Mouse (Mus musculus): ENCODE measurements around the gene Lypd5.

Gene Lypd5

DNA sequence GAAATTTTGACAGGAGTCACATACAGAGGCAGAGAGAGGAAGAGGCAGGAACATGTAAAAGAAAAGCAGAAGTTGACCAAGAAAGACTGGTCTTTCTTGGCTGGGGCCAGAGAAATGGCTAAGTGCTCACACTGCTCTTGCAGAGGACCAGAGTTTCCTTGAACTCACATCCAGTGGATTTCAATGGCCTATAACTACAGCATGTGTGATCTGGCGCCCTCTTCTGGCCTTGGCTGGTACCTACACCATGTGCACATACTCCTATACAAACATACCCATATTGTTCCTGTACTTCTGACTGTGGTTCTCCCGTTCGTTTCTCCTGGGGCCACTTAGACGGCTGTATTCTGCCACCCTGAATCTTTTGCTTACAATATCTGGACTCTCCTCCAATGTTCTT is 12.0 kb downstream of the Lypd5 start:
- DNase-seq (ENCODE audit: low read depth), result no peak

DNA sequence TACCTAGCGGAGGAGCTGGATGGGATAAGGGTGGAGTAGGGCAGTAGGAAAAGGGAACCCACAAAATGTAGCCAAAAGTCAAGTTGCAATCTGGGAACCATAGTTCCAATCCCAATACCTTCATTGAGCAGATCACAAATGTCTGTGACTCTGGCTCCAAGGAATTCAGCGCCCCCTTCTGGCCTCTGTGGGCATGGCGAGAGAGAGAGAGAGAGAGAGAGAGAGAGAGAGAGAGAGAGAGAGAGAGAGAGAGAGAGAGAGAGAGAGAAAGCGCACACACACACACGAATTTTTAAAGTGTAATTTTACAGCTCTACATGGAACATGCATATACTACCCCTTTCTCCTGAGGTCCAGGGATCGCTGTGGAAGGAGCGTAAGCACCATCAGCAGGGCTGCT is 14.2 kb downstream of the Lypd5 start:
- DNase-seq (ENCODE audit: low read depth), result no peak

DNA sequence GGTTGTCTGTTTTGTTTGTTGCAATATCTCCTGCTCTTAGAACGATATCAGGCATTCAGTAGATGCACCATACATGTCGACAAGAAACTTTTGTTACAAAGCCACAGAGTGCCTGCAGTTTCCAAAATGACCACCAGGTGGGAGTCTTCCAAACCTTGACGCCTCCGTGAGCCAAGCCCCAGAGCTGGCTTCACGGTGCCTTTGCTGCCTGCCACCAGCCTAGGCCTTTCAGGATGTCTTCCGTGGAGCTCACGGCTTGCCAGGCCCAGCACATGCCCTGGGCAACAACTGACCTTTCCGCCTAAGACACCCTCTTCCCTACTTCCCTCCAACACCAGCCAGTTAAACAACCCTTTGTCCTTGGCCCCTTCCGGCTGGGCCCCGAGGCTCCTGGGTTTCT is 15.8 kb downstream of the Lypd5 start:
- DNase-seq (ENCODE audit: low read depth), result peak; percentile 95

DNA sequence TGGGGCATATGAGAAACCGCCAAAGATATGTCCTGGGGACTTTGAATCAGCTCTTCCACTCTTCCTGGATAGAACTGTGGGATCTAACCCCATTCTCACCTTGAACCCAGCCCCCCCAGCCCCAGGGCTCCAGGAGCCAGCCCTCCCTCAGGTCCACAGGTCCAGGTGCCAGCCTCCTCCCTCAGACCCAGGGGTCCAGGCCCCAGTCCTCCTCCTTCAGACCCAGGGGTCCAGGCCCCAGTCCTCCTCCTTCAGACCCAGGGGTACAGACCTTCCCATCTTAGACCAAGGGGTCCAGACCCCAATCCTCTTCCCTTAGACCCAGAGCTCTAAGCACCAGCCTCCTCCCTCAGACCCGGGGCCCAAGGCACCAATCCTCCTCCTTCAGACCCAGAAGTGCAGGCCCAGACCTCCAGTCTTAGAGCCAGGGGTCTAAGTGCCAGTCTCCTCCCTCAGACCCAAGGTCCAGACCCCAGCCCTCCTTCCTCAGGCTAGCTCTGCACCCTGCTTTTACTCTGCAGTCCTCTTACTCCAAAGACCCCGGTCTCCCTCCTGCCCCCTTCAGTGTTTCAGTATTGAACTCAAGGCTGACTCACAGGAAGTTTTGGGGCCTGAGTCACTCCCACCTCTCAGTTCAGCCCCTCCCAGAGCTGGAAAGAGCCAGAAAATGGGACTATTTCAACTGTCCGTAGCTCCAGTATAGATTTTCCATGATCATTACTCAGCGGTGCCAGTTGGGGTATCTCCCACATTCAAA is 16.4 kb downstream of the Lypd5 start:
- DNase-seq (ENCODE audit: low read depth), result no peak

DNA sequence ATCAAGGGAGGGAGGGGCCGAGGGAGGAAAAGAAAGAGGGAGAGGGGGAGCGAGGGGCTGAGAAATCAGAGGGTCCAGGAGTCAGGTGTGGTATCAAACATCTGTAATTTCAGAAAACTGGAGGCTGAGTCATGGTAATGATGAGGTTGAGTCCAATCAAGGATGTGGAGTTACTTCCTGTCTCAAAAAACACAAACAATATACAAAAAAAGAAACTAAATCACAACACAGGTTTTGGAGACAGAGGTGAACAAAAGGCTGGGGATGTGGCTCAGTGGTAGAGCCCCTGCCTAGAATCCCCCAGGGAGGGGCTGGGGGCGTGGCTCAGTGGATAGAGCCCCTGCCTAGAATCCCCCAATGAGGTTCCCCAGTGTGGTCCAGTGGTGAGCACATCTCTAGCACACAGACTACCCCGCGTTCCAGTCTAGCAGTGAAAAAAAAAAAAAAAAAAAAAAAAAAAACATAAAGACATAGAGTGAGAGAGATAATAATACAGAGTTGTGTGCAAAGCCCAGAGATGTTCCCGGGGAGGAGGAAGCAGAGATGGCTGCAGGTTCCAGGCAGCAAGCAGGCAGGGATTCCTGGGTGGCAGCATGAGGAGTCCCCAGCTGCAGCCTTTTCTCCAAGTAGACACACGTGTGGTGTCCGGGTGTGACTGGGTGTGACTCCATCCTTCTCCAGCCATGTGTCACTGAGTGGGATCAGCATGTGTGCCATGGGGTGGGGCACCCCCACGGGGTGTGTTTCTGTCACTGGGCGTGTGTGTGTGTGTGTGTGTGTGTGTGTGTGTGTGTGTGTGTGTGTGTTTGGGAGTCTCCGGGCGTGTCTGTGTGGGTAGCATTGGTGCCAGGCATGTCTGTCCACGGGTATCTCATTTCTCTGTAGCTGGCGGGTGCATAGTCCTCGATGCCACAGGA is 18.0 kb downstream of the Lypd5 start:
- no peak for DNase-seq (ENCODE audit: low read depth)

DNA sequence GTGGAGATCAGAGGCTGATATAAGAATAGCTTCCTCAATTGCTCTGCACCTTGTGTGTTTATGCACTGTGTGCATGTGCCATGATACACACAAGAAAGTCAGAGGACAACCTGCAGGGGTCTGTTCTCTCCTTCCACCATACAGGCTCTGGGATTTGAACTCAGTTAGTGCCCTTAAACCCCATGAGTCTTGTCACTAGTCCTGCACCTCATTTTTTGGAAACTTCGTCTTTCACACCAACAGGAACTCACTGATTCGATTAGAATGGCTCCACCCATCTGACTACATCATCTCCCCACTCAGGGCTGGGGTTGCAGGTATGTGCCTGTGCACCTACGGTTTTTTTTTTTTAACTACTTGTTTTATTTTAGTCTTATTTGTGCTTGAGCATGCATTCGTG is 19.2 kb downstream of the Lypd5 start:
- no peak for DNase-seq (ENCODE audit: low read depth)

DNA sequence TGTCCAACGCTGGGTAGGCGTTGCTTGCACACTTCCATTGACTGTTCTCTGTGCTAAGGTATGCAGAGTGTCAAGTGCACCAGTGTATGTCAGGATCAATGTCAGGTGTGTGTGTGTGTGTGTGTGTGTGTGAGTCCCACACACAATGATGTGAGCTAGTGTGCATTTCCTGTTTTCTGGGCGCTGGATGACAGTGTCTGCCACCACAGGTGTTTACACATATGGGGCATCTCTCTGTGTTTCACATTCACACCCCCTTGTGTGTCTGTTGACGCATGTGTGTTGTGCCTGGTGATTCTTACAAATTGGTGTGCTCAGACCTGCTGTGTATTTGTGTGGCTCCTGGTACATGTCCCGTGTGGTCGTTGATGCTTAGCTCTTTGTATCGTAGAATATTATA is 19.9 kb downstream of the Lypd5 start:
- DNase-seq (ENCODE audit: low read depth), result no peak

DNA sequence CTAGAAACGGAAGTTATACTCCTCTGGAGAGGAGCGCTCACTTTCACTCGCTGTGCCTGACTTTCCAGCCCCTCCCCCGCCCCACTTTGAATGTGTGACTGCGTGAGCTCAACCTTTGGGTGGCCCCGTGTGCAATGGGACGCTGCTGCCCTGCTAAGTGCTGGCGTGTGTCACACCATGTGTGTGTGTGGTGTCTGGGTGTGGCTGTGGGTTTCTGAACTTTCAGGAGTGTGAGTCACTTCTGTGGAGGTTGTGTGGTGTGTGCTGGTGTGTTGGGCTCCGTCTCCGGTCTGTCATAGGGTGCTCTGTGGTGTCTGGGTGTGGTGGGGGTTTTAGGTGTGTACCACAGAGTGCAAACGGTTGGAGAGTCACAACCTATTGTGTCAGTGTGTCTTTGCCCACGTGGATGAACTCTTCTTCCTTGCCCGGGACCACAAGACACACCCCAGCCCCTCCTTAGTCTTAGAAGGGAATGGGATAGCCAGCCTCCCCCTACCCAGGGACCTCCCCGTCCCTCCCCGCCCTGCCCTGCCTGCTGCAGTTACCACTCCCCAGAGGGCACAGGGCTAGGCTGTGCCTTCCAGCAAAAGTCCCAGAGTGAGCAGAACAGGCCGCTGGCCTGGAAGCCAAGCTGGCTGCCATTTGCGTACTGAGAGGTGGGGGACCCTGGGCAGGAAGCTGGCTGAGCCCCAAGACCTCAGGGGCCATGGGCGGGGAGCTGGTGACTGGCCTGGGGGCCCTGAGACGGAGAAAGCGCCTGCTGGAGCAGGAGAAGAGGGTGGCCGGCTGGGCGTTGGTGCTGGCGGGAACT is 20.9 kb downstream of the Lypd5 start, which contains the start of gene Kcnn4:
TSS of gene Kcnn4 (plus strand) at position 533 of the 811 bp plus-strand sequence.
- DNase-seq (ENCODE audit: low read depth), result no peak

DNA sequence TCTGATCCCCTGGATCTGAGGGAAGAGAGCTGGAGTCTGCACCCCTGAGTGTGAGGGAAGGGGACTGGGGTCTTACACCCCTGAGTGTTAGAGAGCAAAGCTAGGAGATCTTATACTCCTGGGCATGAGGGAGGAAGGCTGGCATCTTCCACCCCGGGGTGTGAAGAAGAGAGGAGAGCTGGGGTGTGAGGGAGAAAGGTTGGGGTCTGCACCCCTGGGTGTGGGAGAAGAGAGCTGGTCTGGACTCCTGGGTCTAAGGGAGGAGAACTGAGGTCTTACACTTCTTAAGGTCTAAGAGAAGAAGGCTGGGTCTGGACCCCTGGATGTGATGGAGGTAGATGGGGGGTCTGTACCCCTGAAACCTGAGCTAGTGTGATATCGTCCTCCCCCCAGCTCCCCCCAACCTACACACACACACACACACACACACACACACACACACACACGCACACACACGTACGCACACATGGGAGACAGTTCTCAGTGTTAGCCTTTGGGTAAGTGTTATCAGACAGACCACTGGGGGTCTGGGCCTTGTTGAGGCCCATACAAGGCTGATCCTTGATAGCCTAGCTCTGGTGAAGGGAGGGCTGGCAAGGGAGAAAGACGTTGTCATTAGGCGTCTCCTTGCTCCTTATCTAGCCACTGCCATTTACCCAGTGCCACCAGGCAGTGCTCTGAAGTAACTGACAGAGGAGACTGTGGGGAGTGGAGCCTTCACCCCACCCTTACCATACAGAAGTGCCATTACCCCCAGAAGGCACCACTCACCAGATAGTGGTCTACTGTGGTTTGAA is 22.2 kb downstream of the Lypd5 start:
- peak; percentile 74 for DNase-seq (ENCODE audit: low read depth)

DNA sequence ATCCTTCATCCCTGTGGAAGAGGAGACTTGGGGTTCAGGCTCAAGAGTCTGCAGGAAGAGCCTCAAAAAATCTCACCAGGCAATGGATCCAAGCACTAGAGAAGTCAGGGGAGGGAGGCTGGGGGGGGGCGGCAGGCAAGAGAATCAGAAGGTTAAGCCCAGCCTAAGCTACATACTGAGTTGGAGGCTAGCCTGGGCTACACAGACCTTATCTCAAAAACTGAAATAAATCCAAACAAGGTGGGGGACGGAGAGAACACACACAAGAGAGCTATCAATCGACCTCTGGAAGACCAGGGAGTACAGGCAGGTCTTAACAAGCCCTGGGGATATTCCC is 22.8 kb downstream of the Lypd5 start:
- DNase-seq (ENCODE audit: low read depth), result no peak

DNA sequence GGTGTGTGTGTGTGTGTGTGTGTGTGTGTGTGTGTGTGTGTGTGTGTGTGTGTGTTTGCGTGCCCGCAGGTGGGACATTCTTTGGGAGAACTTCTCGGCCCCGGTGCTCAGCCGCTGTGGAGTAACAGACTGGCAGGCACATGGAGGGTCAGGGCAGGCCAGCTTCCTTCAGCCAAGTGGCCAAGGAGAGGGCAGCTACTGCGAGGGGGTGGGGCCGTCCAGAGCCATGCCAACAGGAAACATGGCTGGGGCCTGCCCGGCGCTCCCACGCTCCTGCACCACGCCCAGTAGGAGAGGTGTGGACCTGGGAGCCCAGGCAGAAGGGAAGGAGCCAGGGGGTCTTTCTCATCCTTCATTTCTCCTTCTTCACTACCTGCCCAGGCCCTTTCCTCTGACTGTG is 23.3 kb downstream of the Lypd5 start:
- DNase-seq (ENCODE audit: low read depth), result no peak

DNA sequence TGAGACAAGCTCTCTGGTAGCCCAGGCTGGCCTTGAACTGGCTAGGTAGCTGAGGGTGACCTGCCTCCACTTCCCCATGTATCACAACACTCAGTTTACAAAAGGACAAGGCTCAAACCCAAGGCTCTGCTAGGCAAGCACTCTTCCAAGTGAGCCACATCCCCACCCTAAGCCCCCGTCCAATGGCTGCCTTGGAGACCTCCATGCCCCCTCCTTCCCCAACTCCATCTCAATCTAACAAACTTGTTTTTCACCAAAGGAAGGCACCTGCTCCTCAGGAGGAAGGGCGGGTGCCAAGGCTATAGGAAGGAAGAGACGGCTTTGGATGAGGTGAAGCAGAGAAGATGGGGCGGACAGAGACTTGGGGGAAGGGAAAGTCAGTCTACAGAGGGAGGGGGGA is 23.8 kb downstream of the Lypd5 start:
- DNase-seq (ENCODE audit: low read depth), result no peak

DNA sequence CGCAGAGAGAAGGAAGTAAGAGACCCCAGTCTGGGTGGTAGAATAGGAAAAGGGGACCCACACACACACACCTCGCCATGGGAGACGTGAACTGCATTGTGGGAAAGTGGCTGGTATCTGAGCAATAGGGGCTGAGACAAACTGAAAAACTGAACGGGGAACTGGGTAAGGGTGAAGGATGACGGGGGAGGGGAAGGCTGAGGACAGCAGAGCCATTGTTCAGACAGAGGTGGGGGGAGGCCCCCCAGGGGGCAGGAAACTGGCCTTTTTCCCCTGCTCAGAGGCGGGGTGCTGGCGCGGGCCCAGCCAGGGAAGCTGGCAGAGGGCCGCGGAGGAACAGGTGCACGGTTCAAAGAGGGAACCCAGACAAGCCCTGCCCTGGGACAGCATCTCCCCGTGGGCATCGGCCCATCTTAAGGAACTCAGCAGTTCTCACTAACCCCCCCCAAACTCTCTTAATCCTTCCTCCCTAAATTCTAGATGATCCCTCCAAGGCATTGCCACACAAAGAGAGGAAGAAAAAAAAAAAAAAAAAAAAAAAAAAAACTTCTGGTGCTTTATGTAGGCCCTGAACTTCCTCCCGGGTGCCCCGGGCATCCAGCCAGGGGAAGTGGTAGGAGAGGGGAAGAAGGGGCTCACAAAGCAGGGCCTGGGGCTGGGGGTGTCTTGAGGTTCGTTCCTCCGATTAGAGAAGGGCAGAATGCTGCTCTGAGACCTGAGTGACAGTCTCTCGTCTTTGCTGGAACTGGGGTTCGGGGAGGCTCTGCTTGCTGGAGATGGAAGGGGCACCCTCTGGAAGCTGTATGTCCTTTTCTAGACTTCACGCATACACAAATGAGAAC is 24.8 kb downstream of the Lypd5 start:
- no peak for DNase-seq (ENCODE audit: low read depth)

DNA sequence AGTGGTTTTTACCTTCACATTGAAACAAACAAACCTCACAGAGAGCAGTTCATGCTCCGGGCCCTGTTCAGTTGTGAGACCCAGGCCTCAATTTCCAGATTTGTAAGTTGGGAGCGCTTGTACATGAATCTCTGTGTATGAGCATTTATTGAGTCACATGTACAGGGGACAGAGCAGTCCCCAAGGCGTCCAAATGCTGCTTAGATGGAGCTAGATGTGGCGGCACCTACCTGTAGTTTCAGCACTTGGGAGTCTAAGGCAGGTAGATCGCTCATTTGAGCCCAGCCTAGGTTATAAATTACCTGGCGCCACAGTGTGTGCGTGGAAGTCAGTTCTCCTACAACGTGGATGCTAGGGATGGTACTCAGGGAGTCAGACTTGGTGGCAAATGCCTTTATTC is 27.5 kb downstream of the Lypd5 start:
- DNase-seq (ENCODE audit: low read depth), result no peak

DNA sequence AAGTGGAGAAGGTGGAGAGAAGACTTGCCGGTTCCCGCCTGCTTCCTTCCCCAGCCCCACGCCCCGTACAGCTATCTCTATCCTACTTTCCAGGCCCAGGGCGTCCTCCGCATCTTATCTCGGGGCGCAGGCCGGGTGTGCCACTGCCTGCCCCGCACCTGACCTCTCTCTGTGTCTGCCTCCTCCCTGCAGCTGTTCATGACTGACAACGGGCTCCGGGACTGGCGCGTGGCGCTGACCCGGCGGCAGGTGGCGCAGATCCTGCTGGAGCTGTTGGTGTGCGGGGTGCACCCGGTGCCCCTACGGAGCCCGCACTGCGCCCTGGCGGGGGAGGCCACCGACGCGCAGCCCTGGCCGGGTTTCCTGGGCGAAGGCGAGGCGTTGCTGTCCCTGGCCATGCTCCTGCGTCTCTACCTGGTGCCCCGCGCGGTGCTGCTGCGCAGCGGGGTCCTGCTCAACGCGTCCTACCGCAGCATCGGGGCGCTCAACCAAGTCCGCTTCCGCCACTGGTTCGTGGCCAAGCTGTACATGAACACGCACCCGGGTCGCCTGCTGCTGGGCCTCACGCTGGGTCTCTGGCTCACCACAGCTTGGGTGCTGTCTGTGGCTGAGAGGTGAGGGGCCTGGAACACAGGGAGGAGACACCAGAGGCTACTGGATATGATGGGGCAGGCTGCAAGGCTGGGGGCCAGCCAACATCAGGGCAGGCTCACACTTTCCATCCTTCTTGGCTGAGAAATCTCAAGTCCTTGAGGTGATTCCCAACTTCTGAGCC is 28.3 kb downstream of the Lypd5 start:
- DNase-seq (ENCODE audit: low read depth), result peak; percentile 93

DNA sequence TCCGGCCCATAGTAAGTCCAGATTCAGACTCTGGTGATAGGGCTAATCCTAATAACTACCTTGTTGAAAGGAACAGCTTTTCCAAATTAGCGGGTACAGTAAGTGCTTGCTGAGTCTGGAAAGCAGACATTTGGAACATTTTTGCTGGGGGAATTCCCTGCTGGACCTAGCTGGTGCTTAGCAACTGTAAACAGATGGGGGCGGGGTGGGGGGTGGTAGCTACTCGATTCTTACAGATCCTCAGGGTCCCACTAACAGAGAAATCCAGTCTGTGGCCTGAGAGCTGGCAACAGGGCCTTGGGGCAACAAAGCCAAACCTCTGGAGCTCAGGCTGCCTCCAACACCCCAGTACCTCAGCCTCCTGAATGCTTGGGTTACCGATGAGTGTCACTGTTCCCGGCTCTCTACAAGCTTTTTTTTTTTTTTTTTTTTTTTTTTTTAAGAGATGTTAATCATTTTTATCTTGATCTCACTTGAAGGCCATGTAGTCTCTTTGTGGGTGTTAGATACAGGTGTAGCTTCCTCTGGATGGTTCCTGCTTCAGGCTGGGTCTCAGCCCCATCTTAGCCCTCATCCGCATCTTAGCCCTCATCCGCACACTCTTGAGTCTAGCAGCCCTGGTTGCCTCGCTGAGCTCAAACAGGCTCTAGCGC is 29.2 kb downstream of the Lypd5 start:
- DNase-seq (ENCODE audit: low read depth), result no peak

DNA sequence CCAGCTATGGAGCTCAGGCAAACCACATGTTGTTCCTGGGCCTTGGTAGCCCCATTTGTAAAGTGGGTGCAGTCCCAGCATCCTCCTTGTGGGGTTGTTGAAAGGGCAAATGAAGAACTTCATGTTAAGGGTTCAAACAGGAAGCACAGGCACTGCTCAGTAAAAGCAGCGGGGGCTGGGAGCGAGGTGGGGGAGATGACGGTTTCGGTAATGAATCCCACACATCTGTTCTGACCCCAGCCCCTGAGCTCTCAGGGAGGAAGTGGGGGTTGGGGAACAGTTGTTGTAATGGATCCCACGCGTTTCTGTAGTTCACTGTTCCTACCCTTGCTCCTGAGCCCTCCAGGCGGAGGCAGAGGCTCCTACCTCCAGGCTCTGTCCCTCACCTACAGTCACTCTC is 30.9 kb downstream of the Lypd5 start:
- no peak for DNase-seq (ENCODE audit: low read depth)

DNA sequence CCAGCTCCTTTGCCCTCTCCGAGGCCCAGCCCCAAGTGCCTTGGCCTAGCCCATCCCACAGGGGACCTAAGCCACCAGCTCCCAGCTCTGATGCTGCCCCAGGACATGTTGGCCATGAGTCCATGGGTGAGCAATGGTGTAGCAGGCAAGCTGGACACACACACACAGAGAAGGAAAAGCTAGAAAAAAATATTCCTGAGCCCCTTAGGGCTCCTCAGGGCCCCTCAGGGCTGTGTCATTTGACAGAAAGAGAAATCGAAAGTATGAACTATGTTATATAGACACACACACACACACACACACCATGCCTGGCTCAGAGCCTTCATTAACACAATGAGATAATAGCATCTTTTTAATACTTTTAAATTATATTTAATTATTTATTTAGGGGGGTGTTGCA is 31.4 kb downstream of the Lypd5 start:
- DNase-seq (ENCODE audit: low read depth), result no peak

DNA sequence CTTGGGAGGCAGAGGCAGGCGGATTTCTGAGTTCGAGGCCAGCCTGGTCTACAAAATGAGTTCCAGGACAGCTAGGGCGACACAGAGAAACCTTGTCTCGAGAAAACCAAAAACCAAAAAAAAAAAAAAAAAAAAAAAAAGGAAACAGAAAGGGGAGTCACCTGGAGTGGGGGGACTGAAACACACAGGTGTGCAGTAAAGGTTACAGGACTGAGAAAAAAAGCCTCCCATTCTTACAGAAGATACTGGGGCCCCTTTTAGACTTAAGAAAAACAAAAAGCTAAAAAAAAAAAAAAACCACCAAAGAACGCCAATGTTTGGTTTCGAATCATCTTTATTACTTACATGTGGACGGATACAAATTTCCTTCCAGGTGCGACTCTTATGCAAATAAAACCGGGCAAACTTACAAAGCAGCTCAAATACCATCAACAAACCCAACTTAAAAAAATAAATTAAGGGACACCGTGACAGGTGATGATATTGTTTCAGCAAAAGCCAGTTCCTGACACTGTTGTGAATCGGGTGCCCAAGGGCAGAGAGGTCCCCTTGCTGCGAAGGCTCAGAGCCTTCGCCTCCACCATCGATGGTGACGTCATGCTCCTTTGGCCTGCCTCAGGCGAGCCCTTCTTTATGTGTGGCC is 33.9 kb downstream of the Lypd5 start:
- no peak for DNase-seq (ENCODE audit: low read depth)
